Mouse (Mus musculus) frontal cortex, postnatal 10 days (tissue): ENCODE results near the gene Tbc1d2b.

Source experiments
- DNase-seq, 2 experiments: peaks; one replicate each; pipeline ENCODE4 v3.0.0; 2022; ENCODE audit warnings: low spot score in 2 of 2, mixed read lengths in 1 of 2

The Tbc1d2b gene

GRCm38 (mm10) chr9:90270193-90270943 is at the start of gene Tbc1d2b:
Gene Tbc1d2b (minus strand): TSS chr9:90270804.
- DNase-seq, result peak; percentile 51 to 69

DNA sequence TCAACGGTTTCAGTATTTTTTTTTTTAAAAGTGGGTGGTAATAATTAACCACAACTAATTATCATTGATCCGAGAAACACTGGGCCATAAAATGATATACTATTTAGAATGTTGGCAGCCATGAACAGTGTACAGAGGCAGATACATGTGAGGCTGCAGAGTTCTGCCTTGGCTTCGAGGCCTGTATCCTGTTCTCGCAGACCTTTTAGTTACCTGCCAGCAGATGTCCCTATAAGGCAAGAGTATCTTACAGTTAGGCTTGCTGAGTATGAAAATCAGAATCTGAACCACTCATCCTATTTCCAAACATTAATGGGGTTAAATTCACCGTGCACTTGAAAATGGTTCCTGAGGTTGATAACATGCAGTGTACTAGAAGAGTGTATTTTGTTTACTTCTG is 45.7 kb upstream of the Tbc1d2b start:
- no peak for DNase-seq

DNA sequence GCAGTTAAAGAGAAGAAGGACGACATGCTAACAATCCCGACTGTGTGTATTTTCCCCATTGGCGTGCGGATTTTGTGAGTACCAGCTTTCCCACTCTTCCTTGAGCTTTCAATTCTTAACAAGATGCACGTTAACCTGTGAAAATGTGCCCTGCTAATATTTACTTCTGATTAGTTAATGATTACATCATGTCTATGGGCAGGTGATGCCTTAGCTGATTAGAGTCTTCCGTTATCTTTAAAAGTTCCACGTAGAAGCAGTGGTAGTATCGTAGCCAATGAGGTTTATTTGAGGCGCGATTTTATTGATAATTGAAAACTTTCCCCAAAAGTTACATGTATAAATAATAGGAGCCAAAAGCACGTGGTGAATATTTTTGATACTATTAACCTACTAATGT is 45.1 kb upstream of the Tbc1d2b start:
- DNase-seq, result no peak

DNA sequence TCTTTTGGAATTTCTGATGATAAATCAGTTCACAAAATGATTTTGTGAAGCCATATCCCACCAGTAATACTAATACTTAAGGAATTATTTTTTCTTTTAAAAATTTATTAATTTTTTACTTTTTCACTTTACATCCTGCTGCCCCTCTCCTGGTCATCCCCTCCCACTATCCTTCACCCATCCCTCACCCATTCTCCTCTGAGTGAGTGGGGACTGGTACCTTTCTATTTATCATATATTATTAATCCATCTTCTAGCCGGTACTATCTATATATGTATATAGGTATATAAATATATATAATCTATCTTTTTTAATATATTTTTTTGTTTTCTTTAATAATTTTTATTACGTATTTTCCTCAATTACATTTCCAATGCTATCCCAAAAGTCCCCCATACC is 33.6 kb upstream of the Tbc1d2b start:
- DNase-seq, result no peak

DNA sequence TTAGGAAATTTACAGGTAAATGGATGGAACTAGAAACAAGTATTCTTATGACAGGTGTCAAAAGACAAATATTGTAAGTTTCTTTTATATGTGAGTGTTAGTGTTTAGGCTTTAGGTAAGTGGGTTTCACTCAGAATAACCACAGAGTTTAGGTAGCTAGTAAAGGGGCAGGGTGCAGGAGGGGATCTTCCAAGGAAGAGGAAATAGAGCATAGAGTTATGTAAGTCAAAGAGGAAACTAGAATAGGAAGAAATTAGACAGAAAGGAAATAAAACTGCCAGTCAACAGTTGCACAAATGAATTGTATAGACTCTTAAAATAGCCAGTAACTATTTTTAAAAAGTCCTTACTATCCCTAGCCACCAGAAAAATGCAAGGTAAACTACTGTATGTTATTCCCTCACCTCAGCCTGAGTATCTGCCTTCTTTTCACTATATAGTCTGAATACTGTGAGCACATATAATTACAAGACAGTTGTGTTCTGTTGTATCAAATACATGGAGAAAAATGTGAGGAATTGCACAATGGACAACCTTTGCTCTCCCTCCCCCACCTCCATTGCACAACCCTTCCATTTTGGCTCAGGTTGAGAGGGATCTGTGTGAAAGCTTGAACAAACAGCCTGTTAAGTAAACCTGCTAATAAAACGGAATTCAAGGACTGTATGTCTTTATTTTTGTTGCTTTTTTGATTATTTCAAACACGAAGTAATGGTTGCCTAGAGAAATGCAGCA is 32.7 kb upstream of the Tbc1d2b start:
- DNase-seq, result no peak

- no peak for DNase-seq
Measured at GRCm38 (mm10) chr9:90302670-90303069, 32.1 kb upstream of the Tbc1d2b start.

GRCm38 (mm10) chr9:90301081-90301688 is 30.6 kb upstream of the Tbc1d2b start:
- DNase-seq, result no peak

DNA sequence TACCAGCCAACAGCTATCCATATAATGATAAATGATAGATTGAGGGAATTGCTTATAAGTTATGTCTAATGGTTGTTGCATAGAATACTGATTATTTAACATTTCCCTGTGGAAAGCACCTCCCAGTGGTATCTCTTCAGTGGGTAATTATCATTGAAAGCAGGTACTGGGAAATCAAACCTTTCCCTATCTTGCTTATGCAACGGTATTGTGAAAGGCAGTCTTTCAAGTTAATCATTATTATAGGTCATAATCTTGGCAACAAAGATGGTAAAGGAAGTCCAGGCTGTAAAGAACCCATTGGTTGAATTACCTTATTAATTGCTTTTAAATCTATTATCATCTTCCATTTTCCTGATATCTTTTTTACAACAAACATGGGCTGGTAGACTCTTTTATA is 27.0 kb upstream of the Tbc1d2b start:
- no peak for DNase-seq

- DNase-seq, result no peak
Measured at GRCm38 (mm10) chr9:90293641-90294398, 23.2 kb upstream of the Tbc1d2b start.

DNA sequence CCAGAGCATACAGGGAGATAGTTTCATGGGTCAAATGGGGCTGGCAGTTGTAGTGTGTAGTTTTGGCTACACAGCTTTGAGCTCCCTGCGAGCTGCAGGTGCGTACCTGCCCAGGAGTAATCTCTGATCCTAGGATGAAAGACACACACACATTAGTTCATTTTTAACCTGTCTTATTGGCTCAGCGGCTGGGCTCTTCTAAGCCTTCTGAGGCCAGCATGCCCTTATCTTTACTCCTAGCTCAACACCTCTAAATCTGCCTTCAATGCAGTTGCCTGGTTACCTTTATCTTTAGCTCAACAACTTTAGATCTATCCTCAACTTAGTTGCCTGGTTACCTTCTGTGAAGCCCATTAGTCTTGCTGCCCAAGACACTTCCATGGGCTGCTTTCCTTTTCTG is 7.8 kb upstream of the Tbc1d2b start:
- no peak for DNase-seq

DNA sequence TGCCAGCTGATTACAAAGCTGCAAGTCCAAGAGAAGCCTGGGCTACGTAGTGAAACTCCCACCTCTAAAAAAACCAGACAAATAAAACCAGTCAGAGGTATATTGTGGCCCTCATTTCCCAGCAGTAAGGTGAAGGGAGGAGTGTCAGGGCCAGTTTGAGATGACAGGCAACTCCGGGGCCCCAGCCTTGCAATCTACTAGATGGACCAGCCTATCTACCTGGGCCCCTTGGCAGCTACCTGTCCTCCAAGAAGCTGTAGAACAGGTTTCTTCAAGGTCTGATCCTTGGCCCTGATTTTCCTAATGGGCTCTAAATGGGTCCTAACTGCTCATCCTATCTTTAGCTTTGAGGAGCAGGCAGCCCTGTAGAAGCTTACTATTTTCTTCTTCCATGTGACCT is 7.3 kb upstream of the Tbc1d2b start:
- DNase-seq, result no peak

GRCm38 (mm10) chr9:90276779-90277178 is 6.2 kb upstream of the Tbc1d2b start:
- DNase-seq, result no peak

GRCm38 (mm10) chr9:90275906-90276305 is 5.3 kb upstream of the Tbc1d2b start:
- DNase-seq, result no peak

DNA sequence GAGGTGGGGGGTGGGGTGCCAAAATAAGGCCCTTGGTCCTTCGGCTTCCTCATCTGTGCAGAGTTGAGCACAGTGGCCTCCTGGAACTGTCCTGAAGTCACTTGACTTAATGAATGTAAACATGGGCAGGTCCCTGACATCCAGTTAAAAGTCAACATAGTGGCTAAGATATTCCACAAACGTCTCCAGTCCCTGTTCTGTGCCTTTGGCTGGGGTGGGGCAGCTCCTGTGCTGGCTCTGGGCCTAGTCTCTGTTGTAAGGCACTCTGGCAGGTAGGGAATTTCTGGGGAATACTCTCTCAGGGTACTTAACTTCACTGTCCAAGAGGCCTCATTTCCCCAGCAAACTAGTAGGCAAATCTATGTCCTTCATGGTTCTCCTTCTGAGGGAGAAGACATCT is 4.9 kb upstream of the Tbc1d2b start:
- DNase-seq, result no peak

GRCm38 (mm10) chr9:90274516-90274915 is 3.9 kb upstream of the Tbc1d2b start:
- DNase-seq, result no peak

DNA sequence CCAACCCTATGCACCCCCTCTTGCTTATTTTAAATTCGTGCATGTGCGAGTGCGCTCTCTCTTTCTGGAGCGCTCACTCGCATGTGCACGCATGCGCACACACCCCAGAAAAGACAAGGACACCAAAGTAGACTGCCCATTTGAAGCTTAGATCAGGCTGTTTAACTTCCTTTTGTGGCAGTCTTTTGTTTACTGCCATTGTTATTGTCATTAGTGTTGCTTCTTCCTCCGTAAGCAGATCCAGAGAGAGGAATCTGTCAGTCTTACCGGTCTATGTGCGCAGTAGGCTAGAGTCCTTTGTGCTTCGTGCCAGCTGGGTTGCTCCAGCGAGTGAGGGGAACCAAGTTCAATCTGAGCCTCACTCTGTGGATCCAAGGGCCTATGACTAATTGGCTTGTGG is 1.7 kb upstream of the Tbc1d2b start:
- no peak for DNase-seq

GRCm38 (mm10) chr9:90271541-90272090 is 1.0 kb upstream of the Tbc1d2b start:
- DNase-seq, result no peak

GRCm38 (mm10) chr9:90270944-90271295 is 316 bp upstream of the Tbc1d2b start:
- DNase-seq, result no peak

DNA sequence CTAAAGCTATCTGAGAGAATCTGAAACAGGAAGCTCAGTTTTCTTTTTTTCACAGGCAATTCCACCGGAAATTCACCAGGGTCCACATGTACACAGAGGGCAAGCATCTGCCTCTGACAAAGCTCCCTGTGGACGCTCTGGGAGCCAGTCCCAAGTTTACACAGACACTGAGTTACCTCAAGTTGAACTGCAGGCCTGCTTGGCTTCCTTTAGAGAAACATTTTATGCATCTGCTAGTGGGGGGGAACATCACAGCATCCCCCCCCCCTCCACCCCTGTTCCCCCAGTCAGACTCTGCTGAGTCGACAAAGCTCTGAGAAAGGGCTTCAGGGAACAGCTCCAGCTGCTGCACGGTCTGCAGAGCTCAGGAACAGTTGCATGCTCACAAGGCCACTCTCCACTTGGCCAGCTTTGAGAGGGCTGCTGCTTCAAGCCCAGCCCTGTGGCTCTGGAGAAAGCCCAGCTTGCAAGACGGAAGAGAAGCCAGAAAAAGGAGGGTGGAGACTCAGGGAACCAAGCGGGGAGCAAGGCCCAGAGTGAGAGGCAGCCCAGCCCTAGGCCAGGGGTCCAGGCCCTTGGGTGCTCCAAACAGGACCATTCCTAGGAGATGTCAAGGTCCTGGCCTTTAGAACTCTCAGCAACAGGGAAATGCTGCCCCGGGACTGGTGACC is 1.5 kb downstream of the Tbc1d2b start:
- DNase-seq, result peak in 1 of 2 experiments; percentile 40

GRCm38 (mm10) chr9:90266926-90267325 is 3.7 kb downstream of the Tbc1d2b start:
- peak in 1 of 2 experiments; percentile 5 for DNase-seq

- peak in 1 of 2 experiments; percentile 2 for DNase-seq
Measured at GRCm38 (mm10) chr9:90266059-90266458, 4.5 kb downstream of the Tbc1d2b start.
